Mouse (Mus musculus): ENCODE results near the gene Ccdc127.

The Ccdc127 gene

DNA sequence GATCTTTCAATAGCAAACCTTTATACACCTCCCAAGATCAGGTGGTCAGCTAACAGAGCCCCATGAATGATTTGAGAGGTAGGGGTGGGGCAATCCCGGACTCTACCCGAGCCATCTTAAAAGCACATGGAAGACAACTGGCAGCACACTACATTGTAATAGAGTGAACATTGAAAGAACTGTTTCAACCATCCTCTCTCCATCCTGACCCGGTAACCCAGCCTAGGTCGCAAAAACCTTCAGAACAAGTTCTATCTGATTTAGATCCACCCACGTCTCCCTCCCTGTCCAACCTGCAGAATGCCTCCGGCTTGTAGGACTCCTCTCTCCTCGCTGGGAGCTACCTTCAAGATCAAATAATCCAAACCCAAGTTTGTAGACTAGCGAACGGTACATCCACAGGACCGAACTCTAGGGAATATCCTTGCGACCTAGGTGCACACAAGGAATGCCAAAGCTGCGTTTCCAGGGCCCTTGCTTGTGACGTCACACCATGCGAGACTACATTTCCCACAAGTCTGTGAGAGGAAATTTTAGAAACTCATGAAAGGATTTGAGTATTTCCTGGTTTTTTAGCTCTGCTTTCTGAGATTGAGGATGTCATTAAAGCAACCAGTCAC is 40.4 kb downstream of the Ccdc127 start, which contains the start of gene Zfp72:
Zfp72 (minus strand) TSS at position 466 of the 620 bp plus-strand sequence.
- peak; percentile 69 for DNase-seq

DNA sequence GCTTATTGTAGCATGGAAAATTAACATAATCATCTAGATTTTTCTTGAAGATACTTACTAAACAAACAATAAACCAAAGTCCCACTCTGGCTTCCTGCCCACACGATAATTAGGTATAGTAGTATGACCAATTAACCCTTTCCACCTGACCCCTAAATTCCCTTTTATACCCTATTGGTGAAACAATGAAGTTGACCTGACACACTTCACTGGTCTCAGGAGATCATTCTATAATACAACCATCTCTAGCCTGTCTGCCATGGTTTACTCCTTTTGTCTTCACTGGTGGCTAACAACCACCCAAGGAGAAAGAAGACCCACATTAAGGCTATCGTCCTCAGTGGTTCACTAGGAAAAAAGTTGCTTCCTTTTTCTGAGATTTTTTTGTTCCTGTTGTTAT is 41.0 kb downstream of the Ccdc127 start:
- DNase-seq, result no peak

GRCm38 (mm10) chr13:74399298-74399839 is 49.3 kb downstream of the Ccdc127 start, which contains the start of gene Ftl1-ps1:
Ftl1-ps1 (plus strand) TSS chr13:74399694.
- DNase-seq, result no peak
